Mouse (Mus musculus): ENCODE measurements around the gene Crtc2. TPM values are rescaled to one million over a fixed set of nuclear protein-coding genes. Genes with fewer than 3 reads are reported as not detected.

Crtc2 gene
- polyA plus RNA-seq, 1 experiment, result 32.4 TPM

DNA sequence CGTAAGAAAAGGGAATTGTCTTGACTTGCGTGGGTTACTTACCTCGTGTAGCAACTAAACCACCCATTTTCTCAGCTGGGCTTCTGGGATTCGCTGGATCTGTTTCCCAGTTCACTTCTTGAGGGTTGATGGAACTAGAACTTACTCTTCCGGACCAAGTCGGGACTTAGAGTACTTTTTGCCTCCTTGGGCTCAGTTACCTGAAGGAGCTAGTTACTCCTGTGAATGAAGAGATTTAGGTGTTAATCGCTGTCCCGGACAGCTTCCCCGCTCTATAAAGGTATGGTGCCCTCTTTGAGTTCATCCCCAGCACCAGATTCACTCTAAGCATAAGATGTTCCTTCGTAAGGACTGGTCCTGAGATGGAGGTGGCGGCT lies 40.1 kb downstream of the Crtc2 start:
- no peaks in the 10 kb centered on the region for H3K9me3 ChIP-seq (replicated peaks; ENCODE audit: control insufficient read depth, insufficient read depth, low read length, poor library complexity, severe bottlenecking)
- peak overlapping the region; percentile 14 for H3K27ac ChIP-seq (ENCODE audit: insufficient read depth, low read length)
- H3K4me1 ChIP-seq (ENCODE audit: control insufficient read depth, insufficient read depth, low read length), result no peaks in the 10 kb centered on the region
- H3K9ac ChIP-seq (ENCODE audit: low read depth, poor library complexity, severe bottlenecking), result peak overlapping the region; percentile 76
- peaks cover 4% of the 10 kb centered on the region; the same call in 1 of the 2 replicates for H3K36me3 ChIP-seq (ENCODE audit: control insufficient read depth, insufficient read depth, low read length, poor library complexity, severe bottlenecking)
- no peaks in the 10 kb centered on the region for H3K27me3 ChIP-seq (ENCODE audit: control insufficient read depth, insufficient read depth, low read length, poor library complexity, severe bottlenecking)
- peak overlapping the region; percentile 69 for H3K4me3 ChIP-seq (ENCODE audit: low read depth, low read length)
- TF ChIP-seq CTCF (IDR thresholded peaks at IDR 0.05; ENCODE audit: low read depth, low read length) (no peak), POLR2A (IDR thresholded peaks at IDR 0.05; ENCODE audit: insufficient read depth, low read length) (no peak), EP300 (IDR thresholded peaks at IDR 0.05; ENCODE audit: insufficient read depth, low read depth, low read length) (no peak)

DNA sequence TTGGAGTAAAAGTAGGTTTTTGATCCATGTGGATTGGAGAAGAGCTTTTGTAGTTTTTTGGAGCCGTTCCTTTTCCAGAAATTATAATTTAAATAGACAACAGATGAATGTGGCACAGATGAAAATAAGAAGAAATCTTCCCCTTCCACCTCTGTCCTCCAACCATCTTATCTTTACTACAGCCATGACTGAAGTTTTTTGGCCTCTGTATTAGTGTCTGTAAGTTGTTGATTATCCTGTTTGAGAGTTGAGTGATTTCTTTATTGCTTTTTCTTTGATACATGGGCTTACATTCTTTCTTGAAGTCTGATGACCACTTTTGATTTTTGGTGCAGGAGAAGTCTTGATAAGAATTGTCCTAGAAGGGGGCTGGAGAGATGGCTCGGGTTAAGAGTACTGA lies 40.7 kb downstream of the Crtc2 start:
- Histone ChIP-seq H3K27ac (ENCODE audit: insufficient read depth, low read length) (no peak overlapping the region), H3K27me3 (ENCODE audit: control insufficient read depth, insufficient read depth, low read length, poor library complexity, severe bottlenecking) (no peaks in the 10 kb centered on the region), H3K36me3 (ENCODE audit: control insufficient read depth, insufficient read depth, low read length, poor library complexity, severe bottlenecking) (peaks cover 4% of the 10 kb centered on the region; the same call in 1 of the 2 replicates), H3K4me3 (ENCODE audit: low read depth, low read length) (no peak overlapping the region), H3K4me1 (ENCODE audit: control insufficient read depth, insufficient read depth, low read length) (no peaks in the 10 kb centered on the region), H3K9ac (ENCODE audit: low read depth, poor library complexity, severe bottlenecking) (peak overlapping the region; percentile 76), H3K9me3 (replicated peaks; ENCODE audit: control insufficient read depth, insufficient read depth, low read length, poor library complexity, severe bottlenecking) (no peaks in the 10 kb centered on the region)
- TF ChIP-seq CTCF (IDR thresholded peaks at IDR 0.05; ENCODE audit: low read depth, low read length) (no peak), EP300 (IDR thresholded peaks at IDR 0.05; ENCODE audit: insufficient read depth, low read depth, low read length) (no peak), POLR2A (IDR thresholded peaks at IDR 0.05; ENCODE audit: insufficient read depth, low read length) (no peak)

DNA sequence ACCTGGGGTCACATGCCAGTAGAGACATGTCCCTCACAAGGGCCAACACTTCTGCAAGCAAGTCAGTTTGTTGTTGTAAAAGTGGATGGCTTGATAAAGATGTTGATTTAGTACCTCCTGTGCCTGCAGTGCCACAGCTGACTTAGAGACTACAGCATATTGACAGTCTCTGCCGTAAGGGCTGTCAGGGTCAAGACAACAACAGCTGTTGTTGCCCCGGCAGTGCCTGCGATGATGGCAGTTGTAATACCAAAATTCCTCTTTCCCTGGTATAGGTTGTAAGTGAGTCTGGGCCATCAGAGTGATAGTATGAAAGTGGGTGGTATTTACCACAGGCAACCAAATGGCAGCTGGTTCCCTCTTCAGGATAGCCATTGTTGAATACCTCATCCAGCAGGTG lies 51.8 kb downstream of the Crtc2 start:
- H3K27ac ChIP-seq (ENCODE audit: insufficient read depth, low read length), result no peak overlapping the region
- TF ChIP-seq EP300 (IDR thresholded peaks at IDR 0.05; ENCODE audit: insufficient read depth, low read depth, low read length) (no peak), CTCF (IDR thresholded peaks at IDR 0.05; ENCODE audit: low read depth, low read length) (no peak), POLR2A (IDR thresholded peaks at IDR 0.05; ENCODE audit: insufficient read depth, low read length) (no peak)
- H3K9me3 ChIP-seq (replicated peaks; ENCODE audit: control insufficient read depth, insufficient read depth, low read length, poor library complexity, severe bottlenecking), result no peaks in the 10 kb centered on the region
- H3K4me3 ChIP-seq (ENCODE audit: low read depth, low read length), result no peak overlapping the region
- H3K4me1 ChIP-seq (ENCODE audit: control insufficient read depth, insufficient read depth, low read length), result no peaks in the 10 kb centered on the region
- no peaks in the 10 kb centered on the region for H3K27me3 ChIP-seq (ENCODE audit: control insufficient read depth, insufficient read depth, low read length, poor library complexity, severe bottlenecking)
- peaks cover 2% of the 10 kb centered on the region for H3K36me3 ChIP-seq (ENCODE audit: control insufficient read depth, insufficient read depth, low read length, poor library complexity, severe bottlenecking)
- H3K9ac ChIP-seq (ENCODE audit: low read depth, poor library complexity, severe bottlenecking), result no peak overlapping the region

DNA sequence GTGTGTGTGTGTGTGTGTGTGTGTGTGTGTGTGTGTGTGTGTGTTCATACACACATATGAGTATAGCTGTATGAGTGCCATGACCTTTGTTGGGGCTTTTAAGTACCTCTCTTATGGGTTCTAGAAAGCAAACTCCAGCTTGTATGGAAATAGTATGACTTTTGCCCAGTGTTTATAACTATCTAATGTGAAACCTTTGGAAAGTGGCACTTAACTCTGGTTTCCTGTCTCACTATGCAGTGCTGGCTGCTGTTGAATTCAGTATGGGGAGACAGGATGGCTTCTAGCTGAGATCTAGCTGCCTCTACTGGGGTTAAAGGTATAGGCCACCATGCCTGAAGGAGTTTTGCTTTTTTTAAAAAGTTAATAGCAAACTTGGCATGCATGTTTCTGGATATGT lies 55.6 kb downstream of the Crtc2 start:
- TF ChIP-seq CTCF (IDR thresholded peaks at IDR 0.05; ENCODE audit: low read depth, low read length) (no peak), POLR2A (IDR thresholded peaks at IDR 0.05; ENCODE audit: insufficient read depth, low read length) (no peak), EP300 (IDR thresholded peaks at IDR 0.05; ENCODE audit: insufficient read depth, low read depth, low read length) (no peak)
- Histone ChIP-seq H3K27ac (ENCODE audit: insufficient read depth, low read length) (no peak overlapping the region), H3K27me3 (ENCODE audit: control insufficient read depth, insufficient read depth, low read length, poor library complexity, severe bottlenecking) (no peaks in the 10 kb centered on the region), H3K36me3 (ENCODE audit: control insufficient read depth, insufficient read depth, low read length, poor library complexity, severe bottlenecking) (peaks cover 2% of the 10 kb centered on the region), H3K4me3 (ENCODE audit: low read depth, low read length) (no peak overlapping the region), H3K9ac (ENCODE audit: low read depth, poor library complexity, severe bottlenecking) (no peak overlapping the region), H3K4me1 (ENCODE audit: control insufficient read depth, insufficient read depth, low read length) (peaks cover 1% of the 10 kb centered on the region), H3K9me3 (replicated peaks; ENCODE audit: control insufficient read depth, insufficient read depth, low read length, poor library complexity, severe bottlenecking) (no peaks in the 10 kb centered on the region)

DNA sequence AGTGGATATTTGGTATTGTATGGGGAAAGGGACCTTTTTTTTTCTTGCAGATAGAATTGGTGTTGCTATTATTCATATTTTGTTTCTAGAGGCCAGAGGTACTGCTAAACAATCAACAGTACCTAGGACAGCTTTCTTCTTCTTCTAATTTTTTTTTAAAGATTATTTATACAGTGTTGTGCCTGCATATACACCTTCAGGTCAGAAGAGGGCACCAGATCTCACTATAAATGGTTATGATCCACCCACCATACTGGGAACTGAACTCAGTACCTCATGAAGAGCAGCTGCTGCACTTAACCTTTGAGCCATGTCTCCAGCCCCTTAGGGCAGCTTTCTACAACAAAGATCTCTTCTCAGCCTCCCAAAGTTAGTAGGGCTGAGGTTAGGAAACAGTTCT lies 59.4 kb downstream of the Crtc2 start:
- no peak for TF ChIP-seq POLR2A (IDR thresholded peaks at IDR 0.05; ENCODE audit: insufficient read depth, low read length)
- no peak for TF ChIP-seq EP300 (IDR thresholded peaks at IDR 0.05; ENCODE audit: insufficient read depth, low read depth, low read length)
- no peak for TF ChIP-seq CTCF (IDR thresholded peaks at IDR 0.05; ENCODE audit: low read depth, low read length)
- H3K9me3 ChIP-seq (replicated peaks; ENCODE audit: control insufficient read depth, insufficient read depth, low read length, poor library complexity, severe bottlenecking), result no peaks in the 10 kb centered on the region
- H3K4me1 ChIP-seq (ENCODE audit: control insufficient read depth, insufficient read depth, low read length), result peaks cover 1% of the 10 kb centered on the region
- H3K27me3 ChIP-seq (ENCODE audit: control insufficient read depth, insufficient read depth, low read length, poor library complexity, severe bottlenecking), result no peaks in the 10 kb centered on the region
- no peak overlapping the region for H3K4me3 ChIP-seq (ENCODE audit: low read depth, low read length)
- H3K36me3 ChIP-seq (ENCODE audit: control insufficient read depth, insufficient read depth, low read length, poor library complexity, severe bottlenecking), result no peaks in the 10 kb centered on the region; the same call in none of the 2 replicates
- no peak overlapping the region for H3K9ac ChIP-seq (ENCODE audit: low read depth, poor library complexity, severe bottlenecking)
- no peak overlapping the region for H3K27ac ChIP-seq (ENCODE audit: insufficient read depth, low read length)

Other genes starting within 250 kb of the Crtc2 start
- gene 4933434E20Rik, start 202.5 kb upstream of the Crtc2 start, polyA plus RNA-seq (2011; ENCODE audit: insufficient read depth, insufficient read length, low read depth, missing spikeins), result 67.1 and 67.6 TPM in 2 replicates
- 414 and 432 TPM in 2 replicates for gene Ubap2l, start 201.5 kb upstream of the Crtc2 start, polyA plus RNA-seq (2011; ENCODE audit: insufficient read depth, insufficient read length, low read depth, missing spikeins)
- gene Tpm3, start 181.5 kb upstream of the Crtc2 start, polyA plus RNA-seq (2011; ENCODE audit: insufficient read depth, insufficient read length, low read depth, missing spikeins), result 286 and 305 TPM in 2 replicates
- 0.73 and 0.81 TPM in 2 replicates for gene Nup210l, start 150.0 kb upstream of the Crtc2 start, polyA plus RNA-seq (2011; ENCODE audit: insufficient read depth, insufficient read length, low read depth, missing spikeins)
- gene Rps27, start 40.5 kb upstream of the Crtc2 start, polyA plus RNA-seq (2011; ENCODE audit: insufficient read depth, insufficient read length, low read depth, missing spikeins), result 28.1 and 44.0 TPM in 2 replicates
- gene Rab13, start 40.5 kb upstream of the Crtc2 start, polyA plus RNA-seq (2011; ENCODE audit: insufficient read depth, insufficient read length, low read depth, missing spikeins), result 8.0 and 12.4 TPM in 2 replicates
- 23.7 and 24.5 TPM in 2 replicates for gene Jtb, start 22.6 kb upstream of the Crtc2 start, polyA plus RNA-seq (2011; ENCODE audit: insufficient read depth, insufficient read length, low read depth, missing spikeins)
- gene Creb3l4, start 10.7 kb upstream of the Crtc2 start, polyA plus RNA-seq (2011; ENCODE audit: insufficient read depth, insufficient read length, low read depth, missing spikeins), result 3.7 and 4.6 TPM in 2 replicates
- gene Slc39a1, start 6.0 kb upstream of the Crtc2 start, polyA plus RNA-seq (2011; ENCODE audit: insufficient read depth, insufficient read length, low read depth, missing spikeins), result 60.5 and 62.4 TPM in 2 replicates
- gene Dennd4b, start 11.0 kb downstream of the Crtc2 start, polyA plus RNA-seq (2011; ENCODE audit: insufficient read depth, insufficient read length, low read depth, missing spikeins), result 12.3 and 12.8 TPM in 2 replicates
- 59.0 and 66.1 TPM in 2 replicates for gene Gatad2b, start 39.0 kb downstream of the Crtc2 start, polyA plus RNA-seq (2011; ENCODE audit: insufficient read depth, insufficient read length, low read depth, missing spikeins)
- 11.0 and 12.5 TPM in 2 replicates for gene Slc27a3, start 135.8 kb downstream of the Crtc2 start, polyA plus RNA-seq (2011; ENCODE audit: insufficient read depth, insufficient read length, low read depth, missing spikeins)
- 68.6 and 71.0 TPM in 2 replicates for gene Ints3, start 179.5 kb downstream of the Crtc2 start, polyA plus RNA-seq (2011; ENCODE audit: insufficient read depth, insufficient read length, low read depth, missing spikeins)
- 10.8 and 13.6 TPM in 2 replicates for gene Npr1, start 211.7 kb downstream of the Crtc2 start, polyA plus RNA-seq (2011; ENCODE audit: insufficient read depth, insufficient read length, low read depth, missing spikeins)
- gene Ilf2, start 222.0 kb downstream of the Crtc2 start, polyA plus RNA-seq (2011; ENCODE audit: insufficient read depth, insufficient read length, low read depth, missing spikeins), result 211 and 233 TPM in 2 replicates
- 63.9 and 65.1 TPM in 2 replicates for gene Snapin, start 236.9 kb downstream of the Crtc2 start, polyA plus RNA-seq (2011; ENCODE audit: insufficient read depth, insufficient read length, low read depth, missing spikeins)

Measured in ES-Bruce4 (cell line).